Mouse (Mus musculus) MEL (cell line): ENCODE measurements around the gene Iqcd. TPM values are rescaled to one million over a fixed set of nuclear protein-coding genes. Genes with fewer than 3 reads are reported as not detected.

Experiments
- polyA plus RNA-seq, 2 experiments: library from polyadenylated mRNA; stranded (reverse) in 1 of 2; unstranded in 1 of 2; fragments of >175 nt in 1 of 2; fragments of >200 nt in 1 of 2; gene quantifications; 2 replicates each; pipeline versions ENCODE4 v1.2.1 to v1.2.4; 2012; ENCODE audit warnings: low replicate concordance in 2 of 2, low read depth in 1 of 2; ENCODE audit not compliant: insufficient read length in 2 of 2, insufficient read depth in 1 of 2, missing spikeins in 1 of 2
- total RNA-seq: library from RNA; depleted of rRNA; stranded (reverse); fragments of 300-350 nt; gene quantifications from 2 replicates; pipeline ENCODE4 v1.2.3, GENCODE M21; 2012; rRNA removed

Iqcd gene
- total and polyA plus RNA-seq, 3 experiments = 1.1 to 2.2 TPM; not detected in 1

Other genes starting within 250 kb of the Iqcd start
- gene Lhx5, start 157.3 kb upstream of the Iqcd start, total RNA-seq = not detected in 2 replicates
- not detected for gene Lhx5, start 157.3 kb upstream of the Iqcd start, polyA plus RNA-seq
- 8.2 and 12.1 TPM in 2 replicates for gene Sdsl, start 116.2 kb upstream of the Iqcd start, total RNA-seq
- gene Sdsl, start 116.2 kb upstream of the Iqcd start, polyA plus RNA-seq = 10 to 100 TPM in 1 of 2 experiments, not detected in 1; 21.0 TPM
- not detected in 2 replicates for gene Sds, start 112.5 kb upstream of the Iqcd start, total RNA-seq
- gene Sds, start 112.5 kb upstream of the Iqcd start, polyA plus RNA-seq = under 1 TPM in 1 of 2 experiments, not detected in 1; 0.17 TPM
- 9.2 and 10.1 TPM in 2 replicates for gene Plbd2, start 85.4 kb upstream of the Iqcd start, total RNA-seq
- 10 to 100 TPM in 1 of 2 experiments, not detected in 1; 30.5 TPM for gene Plbd2, start 85.4 kb upstream of the Iqcd start, polyA plus RNA-seq
- gene Slc8b1, start 77.8 kb upstream of the Iqcd start, total RNA-seq = 2.3 and 2.7 TPM in 2 replicates
- gene Slc8b1, start 77.8 kb upstream of the Iqcd start, polyA plus RNA-seq = 1 to 10 TPM in 1 of 2 experiments, not detected in 1; 5.9 TPM
- 11.0 and 11.3 TPM in 2 replicates for gene Tpcn1, start 343 bp upstream of the Iqcd start, total RNA-seq
- 10 to 100 TPM in 1 of 2 experiments, not detected in 1; 43.2 TPM for gene Tpcn1, start 343 bp upstream of the Iqcd start, polyA plus RNA-seq
- 14.0 and 18.1 TPM in 2 replicates for gene Rita1, start 23.6 kb downstream of the Iqcd start, total RNA-seq
- 10 to 100 TPM in 1 of 2 experiments, not detected in 1; 22.1 TPM for gene Rita1, start 23.6 kb downstream of the Iqcd start, polyA plus RNA-seq
- 73.8 and 74.8 TPM in 2 replicates for gene Ddx54, start 23.7 kb downstream of the Iqcd start, total RNA-seq
- 10 to 100 TPM in 1 of 2 experiments, not detected in 1; 99.9 TPM for gene Ddx54, start 23.7 kb downstream of the Iqcd start, polyA plus RNA-seq
- gene Cfap73, start 45.2 kb downstream of the Iqcd start, total RNA-seq = not detected in 2 replicates
- under 1 TPM in 1 of 2 experiments, not detected in 1; 0.25 TPM for gene Cfap73, start 45.2 kb downstream of the Iqcd start, polyA plus RNA-seq
- 0.26 and 0.69 TPM in 2 replicates for gene Rasal1, start 59.8 kb downstream of the Iqcd start, total RNA-seq
- gene Rasal1, start 59.8 kb downstream of the Iqcd start, polyA plus RNA-seq = 1 to 10 TPM in 1 of 2 experiments, not detected in 1; 4.5 TPM
- 0.12 and 0.13 TPM in 2 replicates for gene Dtx1, start 122.9 kb downstream of the Iqcd start, total RNA-seq
- gene Dtx1, start 122.9 kb downstream of the Iqcd start, polyA plus RNA-seq = under 1 TPM in 1 of 2 experiments, not detected in 1; 0.63 TPM
- gene Oas2, start 160.8 kb downstream of the Iqcd start, total RNA-seq = 0.49 and 0.96 TPM in 2 replicates
- gene Oas2, start 160.8 kb downstream of the Iqcd start, polyA plus RNA-seq = 1 to 10 TPM in 1 of 2 experiments, not detected in 1; 5.2 TPM
- 1.6 and 1.9 TPM in 2 replicates for gene Oas3, start 188.6 kb downstream of the Iqcd start, total RNA-seq
- 1 to 10 TPM in 1 of 2 experiments, not detected in 1; 4.0 TPM for gene Oas3, start 188.6 kb downstream of the Iqcd start, polyA plus RNA-seq
- not detected in 2 replicates for gene Oas1e, start 206.5 kb downstream of the Iqcd start, total RNA-seq
- not detected for gene Oas1e, start 206.5 kb downstream of the Iqcd start, polyA plus RNA-seq
- gene Oas1c, start 223.5 kb downstream of the Iqcd start, total RNA-seq = 0.65 and 0.85 TPM in 2 replicates
- gene Oas1c, start 223.5 kb downstream of the Iqcd start, polyA plus RNA-seq = 1 to 10 TPM in 1 of 2 experiments, not detected in 1; 1.8 TPM